ENCODE assay signal across 8 mouse cellular contexts in the genomic region with DNA sequence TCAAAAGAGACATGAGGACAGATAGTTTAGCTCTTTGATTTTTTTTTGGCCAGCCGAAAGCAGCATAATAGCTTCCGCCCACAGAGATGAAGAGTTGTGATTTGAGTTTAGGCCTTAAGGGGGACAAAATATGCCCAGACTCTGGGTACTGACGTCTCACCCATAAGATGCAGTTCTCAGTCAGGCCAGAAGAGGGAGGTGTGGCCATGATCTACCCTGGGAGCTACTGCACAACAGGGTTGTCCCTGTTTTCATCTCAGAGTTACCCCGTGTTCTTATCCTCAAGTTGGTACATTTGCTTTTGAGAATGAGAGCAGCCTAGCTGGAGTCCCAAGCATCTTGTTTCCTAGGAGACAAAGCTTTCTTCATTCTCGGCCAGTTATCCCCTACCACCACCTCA.
DNase-seq lines count a peak whose midpoint lies in the region; ATAC-seq and TF ChIP-seq lines count a peak whose summit lies in the region.

No protein-coding gene starts in this region.

- H3K9me3 ChIP-seq in forebrain, embryonic 12.5 days: no peaks in the 10 kb centered on the region
- no peaks in the 10 kb centered on the region for H3K9me3 ChIP-seq in lung, postnatal 0 days (ENCODE audit: low read length)

- TF ChIP-seq CTCF in layer of hippocampus, adult 2 months (conservative IDR thresholded peaks at IDR 0.05): peak; percentile 93
- TF ChIP-seq CTCF in lung, postnatal 0 days (IDR thresholded peaks at IDR 0.05): peak; percentile 93

- TF ChIP-seq EP300 in lung, postnatal 0 days (IDR thresholded peaks at IDR 0.05): no peak

- DNase-seq in MEL-GATA-1-ER (ENCODE audit: extremely low read depth, low read depth): peak; percentile 47
- DNase-seq in c-Kit-positive CD71-positive TER-119-negative erythroid progenitor cells, embryonic 14.5 days (ENCODE audit: low read depth): peak; percentile 71
- DNase-seq in layer of hippocampus, adult 2 months (ENCODE audit: low spot score in 2 of 2): peak; percentile 87 to 95
- DNase-seq in lung, postnatal 0 days (ENCODE audit: low spot score): peak; percentile 85
- peak; percentile 73 for DNase-seq in retina, postnatal 7 days (ENCODE audit: low read depth, low spot score)
- peak; percentile 72 to 86 for DNase-seq in urinary bladder, postnatal 4 days (ENCODE audit: low spot score in 2 of 2)

- peaks cover 28% of the 10 kb centered on the region for H3K36me3 ChIP-seq in forebrain, embryonic 12.5 days (replicated peaks)
- peaks cover 6% of the 10 kb centered on the region; the same call in 1 of the 2 replicates for H3K36me3 ChIP-seq in lung, postnatal 0 days (ENCODE audit: insufficient read depth, low read length)

- no peak overlapping the region for H3K4me2 ChIP-seq in forebrain, embryonic 12.5 days
- no peak overlapping the region for H3K4me2 ChIP-seq in lung, postnatal 0 days (replicated peaks; ENCODE audit: low read depth, low read length)

- H3K4me1 ChIP-seq in forebrain, embryonic 12.5 days: peaks cover 7% of the 10 kb centered on the region; the same call in 1 of the 2 replicates
- H3K4me1 ChIP-seq in lung, postnatal 0 days (ENCODE audit: insufficient read depth, low read depth, low read length): no peaks in the 10 kb centered on the region

- no peak overlapping the region for H3K27ac ChIP-seq in forebrain, embryonic 12.5 days
- peak overlapping the region; percentile 55 for H3K27ac ChIP-seq in layer of hippocampus, adult 2 months
- no peak overlapping the region for H3K27ac ChIP-seq in lung, postnatal 0 days (ENCODE audit: low read length)

- H3K4me3 ChIP-seq in forebrain, embryonic 12.5 days (replicated peaks): no peak overlapping the region
- no peak overlapping the region for H3K4me3 ChIP-seq in layer of hippocampus, adult 2 months
- H3K4me3 ChIP-seq in lung, postnatal 0 days (ENCODE audit: low read depth, low read length): no peak overlapping the region

- WGBS in forebrain, embryonic 12.5 days: 48% methylated on average over 5 of the region's 5 CpGs
- 34% methylated on average over 5 of the region's 5 CpGs for WGBS in lung, postnatal 0 days

- no peak overlapping the region for H3K9ac ChIP-seq in forebrain, embryonic 12.5 days
- no peak overlapping the region for H3K9ac ChIP-seq in lung, postnatal 0 days (replicated peaks; ENCODE audit: low read depth)

- ATAC-seq in forebrain, embryonic 12.5 days (ENCODE audit: low FRiP score): peak; percentile 59
- peak; percentile 86 to 87 for ATAC-seq in hematopoietic stem cell, adult 5-6 weeks (replicated peaks in 1 of 2; ENCODE audit: insufficient read depth in 1 of 2, low FRiP score in 2 of 2, low TSS enrichment in 1 of 2, low read depth in 1 of 2, poor library complexity in 2 of 2, severe bottlenecking in 2 of 2)
- peak; percentile 87 for ATAC-seq in lung, postnatal 0 days

- H3K27me3 ChIP-seq in forebrain, embryonic 12.5 days: no peaks in the 10 kb centered on the region
- no peaks in the 10 kb centered on the region for H3K27me3 ChIP-seq in lung, postnatal 0 days (replicated peaks; ENCODE audit: insufficient read depth, low read length)
